Mouse (Mus musculus) lung, postnatal 10 days (tissue): ENCODE measurements around the gene Igfbp3.
"Not testable (repeated sequence)": the region's sequence is repeated elsewhere in the genome, so short reads cannot be mapped to it uniquely, and the experiment has no call there.

Experiments
- DNase-seq: peaks from one replicate; pipeline ENCODE4 v3.0.0; 2021

Gene Igfbp3

DNA sequence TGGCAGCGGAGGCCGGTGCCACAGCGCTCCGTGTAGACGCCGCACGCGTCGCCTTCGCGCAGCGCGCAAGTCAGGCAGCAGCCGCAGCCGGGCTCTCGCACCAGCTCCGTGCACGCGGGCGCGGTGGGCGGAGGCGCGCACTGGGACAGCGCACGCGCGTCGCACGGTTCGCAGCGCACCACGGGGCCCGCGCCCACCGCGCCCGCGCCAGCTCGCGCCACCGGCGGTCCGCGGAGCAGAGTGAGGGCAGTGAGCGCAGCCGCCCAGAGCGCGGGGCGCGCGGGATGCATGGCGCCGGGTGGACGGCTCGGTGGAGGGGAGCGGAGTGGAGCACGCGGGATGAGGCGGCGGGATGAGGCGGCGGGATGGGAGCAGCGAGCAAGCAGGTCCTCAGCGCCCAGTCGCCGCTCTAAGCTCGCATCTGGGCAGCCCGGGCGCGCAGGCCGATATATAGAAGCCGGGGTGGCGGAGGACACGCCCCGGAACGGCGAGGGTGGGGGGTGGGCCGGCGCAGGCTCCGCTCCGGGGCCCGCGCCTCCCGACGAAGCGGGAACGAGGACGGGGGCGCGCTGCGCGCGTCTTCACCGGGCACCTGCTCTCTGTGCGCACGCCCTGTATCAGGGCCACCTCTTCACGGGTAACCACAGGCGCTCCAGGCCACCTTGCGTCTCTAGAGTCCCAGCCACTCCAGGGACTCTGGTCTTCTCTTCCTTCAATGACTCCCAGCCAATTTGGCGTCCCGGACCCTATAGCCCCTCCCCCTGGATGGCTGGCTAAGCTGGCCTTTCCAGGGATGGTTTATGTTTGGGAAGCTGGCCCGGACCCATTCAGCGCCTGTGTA lies at the start of gene Igfbp3:
Igfbp3 (minus strand) TSS at position 423 of the 841 bp plus-strand sequence.
- DNase-seq, result peak; percentile 48

- no peak for DNase-seq
Observed at GRCm38 (mm10) chr11:7250870-7251269, 37.1 kb upstream of the Igfbp3 start.

GRCm38 (mm10) chr11:7250415-7250814 lies 36.7 kb upstream of the Igfbp3 start:
- no peak for DNase-seq

DNA sequence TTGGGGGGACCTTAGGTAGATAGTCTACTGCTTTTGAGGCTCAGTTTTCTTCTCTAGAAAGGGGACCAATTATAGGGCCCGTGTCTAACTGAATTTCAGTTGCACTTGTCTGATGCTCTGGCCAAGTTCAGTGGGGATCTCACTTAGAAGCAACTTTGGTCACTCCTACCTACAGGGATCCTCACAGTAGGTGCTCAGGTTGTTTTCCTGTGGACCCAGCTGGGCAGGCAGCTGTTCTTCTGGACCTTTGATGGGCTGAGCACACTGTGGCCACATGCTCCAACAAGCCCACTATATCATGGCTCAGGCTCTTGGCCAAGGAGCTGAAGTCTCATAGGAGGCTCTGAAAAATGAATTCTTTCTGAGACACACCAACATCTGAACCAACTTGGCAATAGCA lies 31.1 kb upstream of the Igfbp3 start:
- DNase-seq, result no peak

GRCm38 (mm10) chr11:7239041-7239740 lies 25.5 kb upstream of the Igfbp3 start:
- no peak for DNase-seq

GRCm38 (mm10) chr11:7238546-7238945 lies 24.8 kb upstream of the Igfbp3 start:
- DNase-seq, result no peak

DNA sequence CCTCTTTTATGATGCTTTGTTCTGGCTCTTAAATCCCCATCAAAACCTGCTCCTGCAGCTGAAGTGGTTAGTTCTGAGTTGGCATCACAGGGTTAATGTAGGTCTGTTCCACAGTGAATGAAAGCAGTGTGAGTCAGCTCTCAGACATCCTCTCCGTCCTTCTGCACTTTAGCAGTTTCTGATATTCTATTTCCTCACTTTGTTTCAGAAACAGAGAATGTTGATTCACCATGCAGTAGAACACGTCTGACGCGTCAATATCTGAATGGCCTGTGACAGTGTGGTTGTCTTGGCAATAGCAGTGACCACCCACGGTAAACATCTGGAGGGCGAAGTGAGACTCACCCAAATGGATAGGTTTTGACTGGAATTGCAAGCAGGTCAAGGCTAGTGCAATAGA lies 24.0 kb upstream of the Igfbp3 start:
- no peak for DNase-seq

- no peak for DNase-seq
Observed at GRCm38 (mm10) chr11:7236751-7237150, 23.0 kb upstream of the Igfbp3 start.

GRCm38 (mm10) chr11:7234981-7235609 lies 21.4 kb upstream of the Igfbp3 start:
- no peak for DNase-seq

- no peak for DNase-seq
Observed at GRCm38 (mm10) chr11:7234436-7234835, 20.7 kb upstream of the Igfbp3 start.

- DNase-seq, result no peak
Observed at GRCm38 (mm10) chr11:7233333-7233732, 19.6 kb upstream of the Igfbp3 start.

GRCm38 (mm10) chr11:7231958-7232357 lies 18.2 kb upstream of the Igfbp3 start:
- DNase-seq, result no peak

DNA sequence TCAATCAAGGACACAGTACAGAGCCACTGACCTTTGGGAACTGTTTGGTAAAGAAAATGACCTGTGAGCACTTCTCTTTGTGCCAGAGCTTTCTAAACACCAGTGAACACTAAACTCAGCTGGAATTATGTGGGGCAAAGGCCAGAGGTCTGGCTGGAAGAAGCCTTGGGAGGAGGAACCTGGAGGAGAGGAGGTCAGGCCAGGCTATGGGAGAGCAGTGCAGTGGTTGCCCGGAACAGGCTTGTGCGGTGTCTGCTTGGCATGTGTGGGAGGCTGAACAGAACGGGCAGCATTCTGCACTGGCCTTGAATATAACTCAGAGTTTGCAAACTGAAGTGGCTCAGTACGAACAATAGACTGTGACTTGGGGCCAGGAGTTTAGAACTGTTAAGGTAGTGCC lies 16.3 kb upstream of the Igfbp3 start:
- no peak for DNase-seq

GRCm38 (mm10) chr11:7228107-7228506 lies 14.4 kb upstream of the Igfbp3 start:
- DNase-seq, result no peak

DNA sequence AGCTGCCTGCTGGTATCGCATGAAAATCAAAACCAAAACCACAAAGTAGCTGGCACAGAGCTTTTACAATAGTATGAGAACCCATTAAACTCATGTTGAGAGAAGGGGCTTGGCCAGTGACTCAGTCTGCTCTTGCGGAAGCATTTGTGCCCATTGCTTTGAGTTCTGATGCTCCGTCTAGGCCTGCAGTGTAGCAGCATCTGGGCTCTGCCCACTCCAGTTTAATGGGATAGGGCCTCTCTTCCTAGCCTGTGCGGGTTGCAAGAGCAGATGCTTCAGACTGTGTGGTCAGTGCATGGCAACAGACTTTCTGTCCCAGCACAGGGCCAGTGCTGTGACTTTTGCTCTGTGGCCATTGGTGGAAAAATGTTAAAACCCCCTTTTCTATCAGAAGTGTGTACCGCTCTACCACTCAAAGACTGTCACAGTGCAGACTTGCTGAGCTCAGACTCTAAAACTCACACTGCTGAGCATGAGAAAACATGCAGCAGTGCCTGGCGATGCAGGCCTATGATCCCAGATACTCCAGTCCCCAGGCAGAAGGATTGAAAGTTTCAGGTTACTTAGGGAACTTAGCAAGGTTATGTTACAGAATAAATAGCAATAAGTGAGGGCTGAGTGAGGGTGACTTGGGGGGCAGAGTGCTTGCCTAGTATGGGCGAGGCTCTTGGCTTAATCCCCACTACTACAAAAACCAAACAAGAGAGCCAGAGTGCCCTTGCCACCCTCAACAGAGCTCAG lies 13.3 kb upstream of the Igfbp3 start:
- DNase-seq, result no peak

- DNase-seq, result no peak
Observed at GRCm38 (mm10) chr11:7226200-7226599, 12.5 kb upstream of the Igfbp3 start.

DNA sequence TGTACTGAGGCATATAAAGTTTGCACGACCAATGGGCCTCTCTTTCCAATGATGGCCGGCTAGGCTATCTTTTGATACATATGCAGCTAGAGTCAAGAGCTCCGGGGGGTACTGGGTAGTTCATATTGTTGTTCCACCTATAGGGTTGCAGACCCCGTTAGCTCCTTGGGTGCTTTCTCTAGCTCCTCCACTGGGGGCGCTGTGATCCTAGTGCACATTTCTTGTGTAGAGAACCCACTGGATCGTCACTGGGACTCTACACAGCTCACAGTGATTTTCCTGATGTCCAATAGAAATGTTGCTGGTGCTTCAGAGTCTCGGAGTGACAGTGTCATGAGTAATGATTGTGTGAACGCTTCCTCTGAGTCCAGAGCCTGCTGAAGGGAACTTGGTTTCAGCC lies 8.1 kb upstream of the Igfbp3 start:
- not testable (repeated sequence) for DNase-seq

DNA sequence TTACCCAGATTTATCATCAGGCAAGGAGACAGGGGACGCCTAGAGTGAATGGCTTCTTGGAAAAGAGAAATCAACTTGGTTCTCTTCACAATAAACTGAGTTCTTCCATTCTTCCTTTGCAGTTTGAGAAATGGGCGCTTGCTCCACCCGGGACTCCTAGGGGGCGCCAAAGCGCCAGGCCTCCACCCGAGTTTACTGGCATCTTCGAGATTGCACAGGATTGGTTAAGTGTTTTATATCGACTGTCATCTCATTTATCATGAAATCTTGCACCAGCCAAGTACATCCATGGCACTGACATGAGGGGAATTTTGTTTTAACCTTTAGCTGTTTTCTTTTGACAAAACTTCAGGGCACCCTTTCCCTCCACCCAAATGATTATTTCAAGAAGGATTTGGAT lies 2.0 kb upstream of the Igfbp3 start:
- peak; percentile 77 for DNase-seq

GRCm38 (mm10) chr11:7214761-7215160 lies 1.0 kb upstream of the Igfbp3 start:
- peak; percentile 66 for DNase-seq

GRCm38 (mm10) chr11:7214342-7214660 lies 578 bp upstream of the Igfbp3 start:
- no peak for DNase-seq

- no peak for DNase-seq
Observed at GRCm38 (mm10) chr11:7213161-7213500, 592 bp downstream of the Igfbp3 start.

DNA sequence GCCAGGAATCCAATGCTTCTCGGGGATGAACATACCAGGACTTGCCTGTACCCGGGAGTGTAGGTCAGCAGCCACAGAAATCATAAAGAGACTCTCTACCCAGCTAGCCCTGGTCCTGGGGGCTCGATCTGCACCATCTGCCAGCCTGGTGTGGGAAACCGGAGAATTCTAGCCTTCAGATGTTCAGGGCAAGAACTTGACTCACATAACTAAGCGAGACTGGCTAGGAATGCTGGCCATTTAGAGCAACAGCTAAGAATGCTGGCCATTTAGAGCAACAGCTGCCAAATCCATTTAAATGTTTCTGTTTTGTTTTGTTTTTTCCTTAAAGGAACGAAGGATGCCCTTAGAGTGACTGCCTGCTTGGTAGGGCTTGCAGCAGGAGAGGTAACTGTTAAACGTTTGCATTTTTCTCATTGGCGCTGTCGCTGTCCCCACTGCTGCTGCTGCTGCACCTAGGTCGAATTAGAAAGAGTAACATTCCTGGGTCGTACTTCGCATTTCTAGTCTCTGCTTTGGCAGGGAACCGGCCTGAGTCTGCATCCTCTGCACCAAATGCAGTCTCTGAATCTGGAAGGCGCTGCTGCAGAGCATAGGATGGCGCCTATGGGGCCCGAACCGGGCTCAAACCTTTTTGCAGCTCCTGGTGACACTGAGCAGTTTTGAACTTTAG lies 1.5 kb downstream of the Igfbp3 start:
- no peak for DNase-seq

DNA sequence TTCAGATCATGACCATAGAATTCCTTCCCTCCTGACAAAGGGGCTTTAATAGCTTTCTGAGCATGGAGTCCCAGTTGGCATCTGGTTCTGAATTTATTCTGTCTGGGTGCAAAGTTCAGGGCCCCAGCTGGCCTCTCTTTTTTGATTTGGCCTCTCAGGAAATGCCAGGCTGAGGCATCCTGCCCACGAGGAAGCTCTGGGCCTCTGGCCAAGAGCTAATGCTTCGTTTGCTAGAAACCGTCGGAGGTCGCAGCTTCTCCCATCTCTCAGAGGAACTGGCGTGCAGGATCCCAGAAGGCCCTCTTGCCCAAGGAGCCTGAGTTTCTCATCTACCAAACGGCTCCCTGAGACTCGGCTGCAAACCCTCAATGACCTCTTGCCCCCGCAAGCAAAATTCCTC lies 2.5 kb downstream of the Igfbp3 start:
- peak; percentile 22 for DNase-seq
